Mouse (Mus musculus): ENCODE measurements at regions not wholly inside any gene's neighbourhood (a gene's known extent, or its start where the extent isn't known, plus 50 kb on each side); places are given as distances from the start of the nearest gene placed in this dataset.

DNA sequence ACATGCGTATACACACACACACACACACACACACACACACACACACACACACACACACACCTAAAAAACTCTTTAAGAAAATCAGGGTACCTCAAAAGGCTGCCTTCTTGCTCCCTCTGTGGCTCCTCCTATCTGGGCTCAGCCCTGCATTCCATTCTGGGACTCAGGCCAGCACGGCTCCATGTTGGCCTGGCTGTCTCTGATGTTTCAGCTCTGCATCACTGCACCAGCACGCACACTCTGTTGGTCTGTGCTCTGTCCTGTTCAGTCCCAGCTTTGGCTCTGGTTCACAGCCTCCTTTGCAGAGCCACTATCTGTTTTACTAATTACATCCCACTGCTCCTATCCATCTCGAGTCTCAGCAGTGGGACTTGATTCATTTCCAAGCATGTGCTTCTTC lies 108.8 kb upstream of the Eif4g2 start:
- TF ChIP-seq CTCF (IDR thresholded peaks at IDR 0.05; ENCODE audit: borderline replicate concordance, control insufficient read depth, extremely low read depth, insufficient read depth, low read length, poor library complexity) (no peak), POLR2A (IDR thresholded peaks at IDR 0.05; ENCODE audit: control insufficient read depth, extremely low read depth, insufficient read depth, low read length, poor library complexity) (no peak)
- WGBS, result 82% methylated on average over 4 of the region's 4 CpGs
- H3K27ac ChIP-seq (ENCODE audit: control insufficient read depth, insufficient read depth, low read length), result no peak overlapping the region

DNA sequence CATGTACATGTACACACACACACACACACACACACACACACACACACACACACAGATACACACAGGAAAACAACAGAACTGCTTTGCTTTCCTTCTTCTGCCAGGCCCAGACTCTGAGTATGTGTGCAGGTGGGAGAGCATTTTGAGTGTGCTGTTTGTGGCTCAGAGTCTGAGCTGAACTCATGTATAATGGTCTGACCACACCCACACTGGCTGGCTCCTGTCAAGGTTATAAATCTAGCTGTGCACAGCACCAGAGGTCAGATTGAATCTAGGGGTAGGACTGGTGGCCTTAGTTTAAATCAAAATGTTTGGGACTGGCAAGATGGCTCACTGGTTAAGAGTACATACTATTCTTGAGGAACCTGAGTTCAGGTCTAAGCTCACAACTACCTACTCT lies 108.4 kb upstream of the Eif4g2 start:
- no peak overlapping the region for H3K4me3 ChIP-seq (ENCODE audit: control insufficient read depth, insufficient read depth, low read length)
- TF ChIP-seq POLR2A (IDR thresholded peaks at IDR 0.05; ENCODE audit: control insufficient read depth, extremely low read depth, insufficient read depth, low read length, poor library complexity) (no peak), CTCF (IDR thresholded peaks at IDR 0.05; ENCODE audit: borderline replicate concordance, control insufficient read depth, extremely low read depth, insufficient read depth, low read length, poor library complexity) (no peak)
- no peaks in the 10 kb centered on the region for H3K27me3 ChIP-seq (ENCODE audit: control insufficient read depth, insufficient read depth, low read length)
- no peaks in the 10 kb centered on the region for H3K4me1 ChIP-seq (replicated peaks; ENCODE audit: control insufficient read depth, insufficient read depth, low read length)
- DNase-seq, result no peak
- H3K36me3 ChIP-seq (ENCODE audit: control insufficient read depth, insufficient read depth, low read length), result no peaks in the 10 kb centered on the region
- H3K27ac ChIP-seq (ENCODE audit: control insufficient read depth, insufficient read depth, low read length), result no peak overlapping the region

More for the DNA sequence above, 108.8 kb upstream of the Eif4g2 start:
- Histone ChIP-seq H3K27me3 (ENCODE audit: control insufficient read depth, insufficient read depth, low read length) (no peaks in the 10 kb centered on the region), H3K36me3 (ENCODE audit: control insufficient read depth, insufficient read depth, low read length) (no peaks in the 10 kb centered on the region), H3K4me1 (replicated peaks; ENCODE audit: control insufficient read depth, insufficient read depth, low read length) (no peaks in the 10 kb centered on the region), H3K4me3 (ENCODE audit: control insufficient read depth, insufficient read depth, low read length) (no peak overlapping the region)
- DNase-seq, result no peak

DNA sequence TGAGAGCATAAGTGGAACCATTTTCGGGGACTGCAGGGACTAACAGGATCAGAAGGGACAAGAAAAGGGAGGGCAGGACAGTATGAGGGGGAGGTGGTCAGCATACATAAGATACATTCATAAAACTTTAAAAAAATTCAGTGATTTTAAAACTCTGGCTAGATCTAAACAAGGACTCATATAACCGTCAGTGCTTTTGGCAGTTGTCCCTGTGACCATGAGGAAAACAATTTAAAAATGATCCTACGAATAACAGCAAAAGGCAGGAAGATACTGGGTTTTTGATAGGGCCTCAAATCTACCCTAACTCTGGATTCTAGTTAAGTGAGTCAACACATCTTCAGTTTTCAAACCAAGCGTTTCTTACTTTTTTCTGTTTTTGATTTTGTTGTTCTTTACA lies 106.9 kb upstream of the Eif4g2 start:
- 95% methylated on average over 4 of the region's 4 CpGs for WGBS
- no peak overlapping the region for H3K4me3 ChIP-seq (ENCODE audit: control insufficient read depth, insufficient read depth, low read length)
- H3K27me3 ChIP-seq (ENCODE audit: control insufficient read depth, insufficient read depth, low read length), result no peaks in the 10 kb centered on the region
- H3K27ac ChIP-seq (ENCODE audit: control insufficient read depth, insufficient read depth, low read length), result no peak overlapping the region
- no peaks in the 10 kb centered on the region for H3K36me3 ChIP-seq (ENCODE audit: control insufficient read depth, insufficient read depth, low read length)
- no peaks in the 10 kb centered on the region for H3K4me1 ChIP-seq (replicated peaks; ENCODE audit: control insufficient read depth, insufficient read depth, low read length)
- DNase-seq, result no peak
- TF ChIP-seq POLR2A (IDR thresholded peaks at IDR 0.05; ENCODE audit: control insufficient read depth, extremely low read depth, insufficient read depth, low read length, poor library complexity), result no peak
- no peak for TF ChIP-seq CTCF (IDR thresholded peaks at IDR 0.05; ENCODE audit: borderline replicate concordance, control insufficient read depth, extremely low read depth, insufficient read depth, low read length, poor library complexity)

DNA sequence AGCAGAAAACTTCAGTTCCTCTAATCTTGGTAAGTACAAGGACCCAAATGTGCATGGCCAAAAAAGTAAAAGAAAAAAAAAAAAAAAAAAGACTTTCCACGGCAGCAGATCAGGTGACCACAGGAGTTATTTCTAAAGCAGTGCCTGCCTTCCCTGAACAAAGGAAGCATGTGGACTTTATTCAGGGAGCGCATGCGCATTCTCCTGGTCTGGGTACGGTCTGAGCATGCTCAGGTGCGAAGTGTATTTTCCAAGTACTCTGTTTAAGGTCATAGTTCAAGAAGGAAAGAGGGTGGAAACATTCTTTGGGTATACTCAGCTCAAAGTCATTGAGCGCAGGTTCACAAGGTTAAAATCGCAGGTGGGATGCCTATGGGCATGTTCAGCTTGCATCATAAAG lies 103.1 kb upstream of the Eif4g2 start:
- WGBS, result 90% methylated on average over 7 of the region's 7 CpGs
- DNase-seq, result no peak
- H3K4me3 ChIP-seq (ENCODE audit: control insufficient read depth, insufficient read depth, low read length), result no peak overlapping the region
- TF ChIP-seq CTCF (IDR thresholded peaks at IDR 0.05; ENCODE audit: borderline replicate concordance, control insufficient read depth, extremely low read depth, insufficient read depth, low read length, poor library complexity) (no peak), POLR2A (IDR thresholded peaks at IDR 0.05; ENCODE audit: control insufficient read depth, extremely low read depth, insufficient read depth, low read length, poor library complexity) (no peak)
- H3K36me3 ChIP-seq (ENCODE audit: control insufficient read depth, insufficient read depth, low read length), result no peaks in the 10 kb centered on the region
- H3K27ac ChIP-seq (ENCODE audit: control insufficient read depth, insufficient read depth, low read length), result no peak overlapping the region
- no peaks in the 10 kb centered on the region for H3K27me3 ChIP-seq (ENCODE audit: control insufficient read depth, insufficient read depth, low read length)
- H3K4me1 ChIP-seq (replicated peaks; ENCODE audit: control insufficient read depth, insufficient read depth, low read length), result no peaks in the 10 kb centered on the region

DNA sequence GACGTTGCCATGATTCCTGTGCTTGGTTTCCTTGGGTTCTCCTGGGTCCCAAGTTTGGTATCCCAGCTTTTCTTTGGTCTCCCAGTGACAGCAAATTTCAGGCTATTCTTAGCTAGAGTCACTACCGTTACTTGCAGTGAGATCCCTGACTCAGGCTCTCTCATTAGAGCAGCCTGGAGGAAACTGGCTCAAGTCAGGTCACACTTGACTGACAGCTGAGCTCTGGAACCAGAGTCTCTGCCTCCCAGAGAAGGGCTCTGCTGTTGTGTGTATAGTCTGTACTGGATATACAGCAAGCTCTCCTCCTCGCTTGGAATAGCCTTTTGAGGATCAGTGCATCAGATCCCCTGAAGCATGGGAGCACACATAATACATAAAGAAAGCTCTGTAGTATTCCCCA lies 100.7 kb upstream of the Eif4g2 start:
- Histone ChIP-seq H3K27me3 (ENCODE audit: control insufficient read depth, insufficient read depth, low read length) (no peaks in the 10 kb centered on the region), H3K36me3 (ENCODE audit: control insufficient read depth, insufficient read depth, low read length) (no peaks in the 10 kb centered on the region), H3K27ac (ENCODE audit: control insufficient read depth, insufficient read depth, low read length) (no peak overlapping the region), H3K4me1 (replicated peaks; ENCODE audit: control insufficient read depth, insufficient read depth, low read length) (no peaks in the 10 kb centered on the region), H3K4me3 (ENCODE audit: control insufficient read depth, insufficient read depth, low read length) (no peak overlapping the region)
- 87% methylated on average over 3 of the region's 3 CpGs for WGBS
- no peak for DNase-seq
- TF ChIP-seq POLR2A (IDR thresholded peaks at IDR 0.05; ENCODE audit: control insufficient read depth, extremely low read depth, insufficient read depth, low read length, poor library complexity), result no peak
- TF ChIP-seq CTCF (IDR thresholded peaks at IDR 0.05; ENCODE audit: borderline replicate concordance, control insufficient read depth, extremely low read depth, insufficient read depth, low read length, poor library complexity), result no peak

DNA sequence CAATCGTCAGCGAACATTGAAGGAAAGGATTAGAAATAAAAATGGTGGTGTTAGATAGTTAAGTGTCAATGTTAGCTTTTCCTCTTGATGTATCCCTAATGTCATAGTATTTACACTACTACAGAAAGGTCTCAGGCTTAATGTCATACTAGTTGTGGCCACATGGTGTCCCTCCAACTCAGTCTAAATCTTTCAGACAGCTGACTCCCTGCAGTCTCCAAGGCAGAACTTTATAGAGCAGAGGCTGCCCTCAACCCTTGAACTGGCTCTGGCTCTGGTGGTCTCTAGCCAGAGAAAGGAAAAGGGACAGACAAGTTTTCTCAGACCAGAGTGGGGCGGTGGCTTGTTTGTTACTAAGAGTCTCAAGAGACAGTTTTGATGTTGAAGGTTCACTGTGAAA lies 99.5 kb upstream of the Eif4g2 start:
- DNase-seq, result peak; percentile 40
- 77% methylated on average over 3 of the region's 3 CpGs for WGBS
- Histone ChIP-seq H3K36me3 (ENCODE audit: control insufficient read depth, insufficient read depth, low read length) (no peaks in the 10 kb centered on the region), H3K4me1 (replicated peaks; ENCODE audit: control insufficient read depth, insufficient read depth, low read length) (no peaks in the 10 kb centered on the region), H3K27me3 (ENCODE audit: control insufficient read depth, insufficient read depth, low read length) (no peaks in the 10 kb centered on the region), H3K4me3 (ENCODE audit: control insufficient read depth, insufficient read depth, low read length) (no peak overlapping the region), H3K27ac (ENCODE audit: control insufficient read depth, insufficient read depth, low read length) (no peak overlapping the region)
- TF ChIP-seq POLR2A (IDR thresholded peaks at IDR 0.05; ENCODE audit: control insufficient read depth, extremely low read depth, insufficient read depth, low read length, poor library complexity), result no peak
- no peak for TF ChIP-seq CTCF (IDR thresholded peaks at IDR 0.05; ENCODE audit: borderline replicate concordance, control insufficient read depth, extremely low read depth, insufficient read depth, low read length, poor library complexity)

Data from thymus, adult 2 months (tissue).